ENCODE assay signal across 24 mouse cellular contexts in genomic region chr9:35431396-35431795, GRCm38 (mm10). TPM values are rescaled to one million over a fixed set of nuclear protein-coding genes. Genes with fewer than 3 reads are reported as not detected.
DNase-seq lines count a peak whose midpoint lies in the region; ATAC-seq and TF ChIP-seq lines count a peak whose summit lies in the region.
"Had no signal": no experiment of that assay in that cellular context is flagged by ENCODE, and none has a peak within 500 bp of the region (broad histone marks: within the 10 kb centered on the region; RNA-seq: fewer than 3 reads in every experiment).

No protein-coding gene starts in this region.

- no peak overlapping the region for H3K4me3 ChIP-seq in forebrain, embryonic 16.5 days (replicated peaks; ENCODE audit: low read length)
- no peak overlapping the region for H3K4me3 ChIP-seq in forebrain, embryonic 10.5 days
- no peak overlapping the region for H3K4me3 ChIP-seq in limb, embryonic 14.5 days (replicated peaks; ENCODE audit: low read length)
- H3K4me3 ChIP-seq: embryonic facial prominence, embryonic 12.5 days; heart, adult 2 months; heart, embryonic 15.5 days; hindbrain, embryonic 13.5 days; intestine, embryonic 15.5 days had no signal

- H3K27ac ChIP-seq in forebrain, embryonic 16.5 days (ENCODE audit: low read length): peak overlapping the region; percentile 27
- H3K27ac ChIP-seq in forebrain, embryonic 10.5 days: no peak overlapping the region
- no peak overlapping the region for H3K27ac ChIP-seq in limb, embryonic 14.5 days (replicated peaks; ENCODE audit: low read depth, low read length)
- H3K27ac ChIP-seq: embryonic facial prominence, embryonic 12.5 days; heart, adult 2 months; hindbrain, embryonic 13.5 days; intestine, embryonic 15.5 days had no signal

- peak overlapping the region; percentile 31; the same call in 1 of the 2 replicates for H3K4me2 ChIP-seq in forebrain, embryonic 16.5 days (ENCODE audit: low read length)
- H3K4me2 ChIP-seq in limb, embryonic 14.5 days (replicated peaks; ENCODE audit: low read depth, low read length, severe bottlenecking): 0 out of 2 replicates have a peak overlapping the region, but pooled peaks have one; percentile 5
- H3K4me2 ChIP-seq: embryonic facial prominence, embryonic 12.5 days; heart, embryonic 11.5 days; heart, embryonic 15.5 days; hindbrain, embryonic 13.5 days; intestine, embryonic 15.5 days had no signal

- ATAC-seq in forebrain, embryonic 16.5 days: peak; percentile 8; the same call in 1 of the 2 replicates
- no peak for ATAC-seq in limb, embryonic 14.5 days (ENCODE audit: low FRiP score, low read depth)
- ATAC-seq: intestine, embryonic 15.5 days had no signal

- no peak overlapping the region for H3K9ac ChIP-seq in forebrain, embryonic 16.5 days (replicated peaks; ENCODE audit: low read depth, low read length)
- no peak overlapping the region for H3K9ac ChIP-seq in limb, embryonic 14.5 days (ENCODE audit: low read depth, low read length, severe bottlenecking)
- H3K9ac ChIP-seq: embryonic facial prominence, embryonic 12.5 days; heart, embryonic 15.5 days; hindbrain, embryonic 13.5 days; intestine, embryonic 15.5 days had no signal

- H3K27me3 ChIP-seq in forebrain, embryonic 16.5 days (replicated peaks; ENCODE audit: control insufficient read depth, insufficient read depth, low read length): no peaks in the 10 kb centered on the region
- H3K27me3 ChIP-seq in forebrain, embryonic 10.5 days (ENCODE audit: poor library complexity, severe bottlenecking): peaks cover 13% of the 10 kb centered on the region
- no peaks in the 10 kb centered on the region for H3K27me3 ChIP-seq in limb, embryonic 14.5 days (ENCODE audit: control insufficient read depth, insufficient read depth, low read length)
- H3K27me3 ChIP-seq: embryonic facial prominence, embryonic 12.5 days; heart, embryonic 15.5 days; intestine, embryonic 15.5 days had no signal

- no peak for TF ChIP-seq POLR2A in limb, embryonic 14.5 days (IDR thresholded peaks at IDR 0.05; ENCODE audit: borderline replicate concordance, extremely low read depth, insufficient read depth, insufficient read length)

- peaks cover 46% of the 10 kb centered on the region for H3K4me1 ChIP-seq in forebrain, embryonic 16.5 days (replicated peaks; ENCODE audit: control insufficient read depth, insufficient read depth, low read length)
- H3K4me1 ChIP-seq in forebrain, embryonic 10.5 days: peaks cover 74% of the 10 kb centered on the region
- H3K4me1 ChIP-seq in limb, embryonic 14.5 days (ENCODE audit: control insufficient read depth, insufficient read depth, low read length): peaks cover 67% of the 10 kb centered on the region

- 41% methylated on average over 6 of the region's 6 CpGs for WGBS in forebrain, embryonic 16.5 days
- WGBS in forebrain, embryonic 10.5 days: 90% methylated on average over 6 of the region's 6 CpGs
- 67% methylated on average over 6 of the region's 6 CpGs for WGBS in limb, embryonic 14.5 days

- H3K36me3 ChIP-seq in forebrain, embryonic 16.5 days (ENCODE audit: control insufficient read depth, insufficient read depth): no peaks in the 10 kb centered on the region
- peaks cover 21% of the 10 kb centered on the region for H3K36me3 ChIP-seq in forebrain, embryonic 10.5 days (replicated peaks)
- peaks cover 32% of the 10 kb centered on the region for H3K36me3 ChIP-seq in limb, embryonic 14.5 days (ENCODE audit: control insufficient read depth, insufficient read depth, low read length)
- H3K36me3 ChIP-seq: embryonic facial prominence, embryonic 12.5 days; G1E; heart, embryonic 15.5 days; hindbrain, embryonic 13.5 days; intestine, embryonic 15.5 days had no signal

- H3K9me3 ChIP-seq in forebrain, embryonic 16.5 days (ENCODE audit: control insufficient read depth, low read length): no peaks in the 10 kb centered on the region
- no peaks in the 10 kb centered on the region for H3K9me3 ChIP-seq in forebrain, embryonic 10.5 days
- H3K9me3 ChIP-seq in limb, embryonic 14.5 days (ENCODE audit: control insufficient read depth, low read length): no peaks in the 10 kb centered on the region
- H3K9me3 ChIP-seq: embryonic facial prominence, embryonic 12.5 days; G1E; heart, embryonic 15.5 days; hindbrain, embryonic 13.5 days; intestine, embryonic 15.5 days had no signal

- DNase-seq in forebrain, embryonic 10.5 days (ENCODE audit: extremely low spot score, low spot score): no peak
- DNase-seq in 3T3-L1 (ENCODE audit: low read depth, low spot score) (peak; percentile 64), MN1 (ENCODE audit: low spot score) (peak; percentile 26)
- DNase-seq in limb, embryonic 14.5 days (ENCODE audit: low spot score): peak; percentile 67
- no peak for DNase-seq in urinary bladder, postnatal 25 days (ENCODE audit: low spot score)
- DNase-seq in adrenal gland, adult 8-10 months: no peak
- DNase-seq: adrenal gland, adult 2 months; adrenal gland, postnatal 36 days; B cell, adult 2 months; cerebellum, adult 11 months; cerebellum, adult 8-10 months; cerebellum, postnatal 14 days; embryo, embryonic 11 days; gastrocnemius, postnatal 10 days; heart, adult 2 months; heart, postnatal 14 days; kidney, adult 18-20 months had no signal

RNA-seq across cellular contexts. Expression of gene Cdon, which starts 10.5 kb away (rescaled TPM):
- 11.9 and 12.3 TPM in 2 replicates for polyA plus RNA-seq in forebrain, embryonic 16.5 days (2015; fragmentation: Nextera tagmentation; extraction: Ambion mirVana)
- 13.4 and 16.2 TPM in 2 replicates for polyA plus RNA-seq in forebrain, embryonic 10.5 days (2016; fragmentation: Nextera tagmentation; extraction: Ambion mirVana)
- 83.7 and 98.3 TPM in 2 replicates for polyA plus RNA-seq in limb, embryonic 14.5 days (2012; rRNA removed)
- 39.6 and 40.9 TPM in 2 replicates for polyA plus RNA-seq in limb, embryonic 14.5 days (2014; fragmentation: Nextera tagmentation; extraction: Ambion mirVana)
- 10 to 100 TPM; 11.2 to 15.8 (median 12.5) TPM for total RNA-seq in adrenal gland, adult 8-10 months (2022)

Comparison
In these comparisons a context has a peak if more than half of its experiments do, and no peak if none do; other contexts are left out.
1. DNase-seq: peak in 3T3-L1 (single experiment), MN1 (single experiment) and limb, embryonic 14.5 days (single experiment); none in forebrain, embryonic 10.5 days (single experiment), urinary bladder, postnatal 25 days (single experiment) and adrenal gland, adult 8-10 months (single experiment).